Mouse (Mus musculus) forebrain, embryonic 14.5 days (tissue): ENCODE results near the gene Tmprss13. TPM values are rescaled to one million over a fixed set of nuclear protein-coding genes. Genes with fewer than 3 reads are reported as not detected.

Source experiments
- ATAC-seq: fragments of 200-750 bp; cut with Nextera tagmentation; 2 replicates; pipeline ENCODE4 v1.8.0; 2017; ENCODE audit warnings: mild to moderate bottlenecking, moderate library complexity
- DNase-seq: peaks from one replicate; pipeline ENCODE4 v3.0.0-alpha.2; 2015; ENCODE audit warnings: low spot score
- H3K27ac ChIP-seq: fragments of 300-500 bp; sonication (generic); 2 replicates; pipeline ENCODE4 v1.5.1; 2014; ENCODE audit warnings: low read depth, mild to moderate bottlenecking, control low read depth, low read length, moderate library complexity
- H3K27me3 ChIP-seq: fragments of 300-500 bp; sonication (generic); replicated peaks from 2 replicates; pipeline ENCODE4 v1.6.1; 2014; ENCODE audit warnings: low read length, control low read depth, mixed read lengths; ENCODE audit not compliant: control insufficient read depth, insufficient read depth
- H3K36me3 ChIP-seq: fragments of 300-500 bp; sonication (generic); 2 replicates; pipeline ENCODE4 v1.6.1; 2014; ENCODE audit warnings: low read length, control low read depth; ENCODE audit not compliant: control insufficient read depth, insufficient read depth
- H3K4me1 ChIP-seq: fragments of 300-500 bp; sonication (generic); 2 replicates; pipeline ENCODE4 v1.6.1; 2014; ENCODE audit warnings: antibody characterized with exemption, low read length, control low read depth; ENCODE audit not compliant: control insufficient read depth, insufficient read depth
- H3K4me2 ChIP-seq: fragments of 300-500 bp; sonication (generic); 2 replicates; pipeline ENCODE4 v1.6.1; 2014; ENCODE audit warnings: mild to moderate bottlenecking, control low read depth, low read length
- H3K4me3 ChIP-seq: fragments of 300-500 bp; sonication (generic); 2 replicates; pipeline ENCODE4 v1.5.1; 2014; ENCODE audit warnings: low read depth, low read length, control low read depth
- H3K9ac ChIP-seq: fragments of 300-500 bp; sonication (generic); 2 replicates; pipeline ENCODE4 v1.6.1; 2014; ENCODE audit warnings: mild to moderate bottlenecking, low read length, control low read depth, moderate library complexity
- H3K9me3 ChIP-seq: fragments of 300-500 bp; sonication (generic); replicated peaks from 2 replicates; pipeline ENCODE4 v1.6.1; 2016; ENCODE audit warnings: low read length, control low read depth, mixed read lengths; ENCODE audit not compliant: control insufficient read depth
- WGBS: fragments of 180-500 bp; shearing (Covaris S2); extraction: QIAGEN DNeasy Blood & Tissue Kit; methylation state at CpG from one replicate; pipeline ENCODE4 v1.1.7; 2014; 5-methylcytosine and 5-hydroxymethylcytosine counted together
- polyA plus RNA-seq: library from polyadenylated mRNA; unstranded; fragments of >200 nt; fragmentation: Nextera tagmentation; extraction: Ambion mirVana; gene quantifications from 2 replicates; pipeline ENCODE4 v1.2.1, GENCODE M21; 2014

Tmprss13 gene
- polyA plus RNA-seq, result 0.05 TPM in 1 of 2 replicates, not detected in the other

DNA sequence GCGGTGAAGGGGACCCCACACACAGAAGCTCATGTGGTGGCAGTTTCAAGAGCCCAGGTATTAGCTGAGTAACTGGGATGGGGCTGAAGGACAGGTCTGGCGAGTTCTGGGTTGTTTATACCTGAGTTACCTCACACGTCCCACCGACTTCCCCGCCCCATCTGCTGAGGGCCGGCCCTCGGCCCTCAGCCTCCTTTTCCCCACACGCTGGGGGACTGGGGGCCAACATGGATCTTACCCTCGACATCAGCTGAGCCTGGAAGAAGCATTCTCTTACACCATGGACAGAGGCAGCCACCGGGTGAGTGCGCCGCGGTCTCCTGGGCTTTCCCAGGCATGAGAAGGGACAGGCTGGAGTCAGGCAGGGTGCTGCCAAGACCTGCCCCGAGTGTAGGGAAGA, at the start of gene Tmprss13:
Tmprss13 (plus strand) TSS at position 246 of the 400 bp plus-strand sequence.
- Histone ChIP-seq H3K4me2 (no peak within 1 kb of the TSS), H3K4me3 (no peak within 1 kb of the TSS), H3K36me3 (no peaks in the 10 kb centered on the region), H3K27me3 (no peaks in the 10 kb centered on the region), H3K9ac (no peak within 1 kb of the TSS), H3K4me1 (no peaks in the 10 kb centered on the region), H3K9me3 (no peaks in the 10 kb centered on the region), H3K27ac (no peak within 1 kb of the TSS)
- no peak for DNase-seq
- ATAC-seq, result no peak
- 44% methylated on average over 14 of the region's 14 CpGs for WGBS

DNA sequence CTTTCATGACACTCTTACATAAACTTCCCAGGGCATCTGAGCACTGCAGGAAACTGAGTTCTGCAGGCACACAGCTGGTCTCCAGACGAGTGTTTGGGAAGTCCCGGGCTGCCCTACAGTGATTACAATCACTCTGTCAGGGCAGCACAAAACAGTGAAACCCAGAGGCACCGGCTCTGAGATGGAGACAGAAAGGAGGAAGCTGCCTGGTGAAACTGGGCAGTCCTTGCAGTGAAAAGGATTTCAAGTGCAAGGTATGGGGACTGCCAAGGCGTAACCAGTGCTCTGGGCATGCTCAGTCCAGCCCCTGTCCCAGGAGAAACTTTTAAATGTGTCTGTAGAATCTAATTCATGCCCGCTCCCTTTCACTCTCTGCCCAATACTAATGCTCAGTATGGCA, 46.7 kb upstream of the Tmprss13 start:
- DNase-seq (no peak), ATAC-seq (no peak)
- Histone ChIP-seq H3K27ac (no peak overlapping the region), H3K4me2 (no peak overlapping the region), H3K4me3 (no peak overlapping the region), H3K9me3 (no peaks in the 10 kb centered on the region), H3K9ac (no peak overlapping the region), H3K27me3 (peaks cover 10% of the 10 kb centered on the region), H3K36me3 (no peaks in the 10 kb centered on the region), H3K4me1 (no peaks in the 10 kb centered on the region)
- 53% methylated on average over 5 of the region's 5 CpGs for WGBS

DNA sequence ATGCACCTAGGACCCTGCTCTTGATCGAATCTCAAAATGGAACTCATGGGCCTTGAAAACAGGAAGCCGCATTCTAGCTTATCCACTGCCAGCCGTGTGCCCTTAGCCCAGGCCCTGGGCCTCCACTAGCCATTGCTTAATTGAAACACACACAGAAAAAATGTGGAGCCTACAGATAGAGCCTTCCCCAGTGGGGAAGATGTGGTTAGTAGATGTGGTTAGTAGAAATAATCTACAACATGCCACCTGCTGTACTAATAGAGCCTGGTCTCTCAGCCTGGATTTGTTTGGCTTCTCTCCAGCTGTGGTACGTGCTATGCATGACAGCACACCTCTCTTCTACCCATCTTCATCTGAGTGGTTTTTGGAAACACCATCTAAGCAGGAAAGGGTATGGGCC, 44.7 kb upstream of the Tmprss13 start:
- H3K9me3 ChIP-seq, result no peaks in the 10 kb centered on the region
- ATAC-seq, result no peak
- H3K4me2 ChIP-seq, result no peak overlapping the region
- no peaks in the 10 kb centered on the region; the same call in 1 of the 2 replicates for H3K27me3 ChIP-seq
- H3K27ac ChIP-seq, result no peak overlapping the region
- H3K4me1 ChIP-seq, result no peaks in the 10 kb centered on the region
- DNase-seq, result no peak
- no peaks in the 10 kb centered on the region for H3K36me3 ChIP-seq
- no peak overlapping the region for H3K4me3 ChIP-seq
- H3K9ac ChIP-seq, result no peak overlapping the region
- 92% methylated on average over 4 of the region's 4 CpGs for WGBS

DNA sequence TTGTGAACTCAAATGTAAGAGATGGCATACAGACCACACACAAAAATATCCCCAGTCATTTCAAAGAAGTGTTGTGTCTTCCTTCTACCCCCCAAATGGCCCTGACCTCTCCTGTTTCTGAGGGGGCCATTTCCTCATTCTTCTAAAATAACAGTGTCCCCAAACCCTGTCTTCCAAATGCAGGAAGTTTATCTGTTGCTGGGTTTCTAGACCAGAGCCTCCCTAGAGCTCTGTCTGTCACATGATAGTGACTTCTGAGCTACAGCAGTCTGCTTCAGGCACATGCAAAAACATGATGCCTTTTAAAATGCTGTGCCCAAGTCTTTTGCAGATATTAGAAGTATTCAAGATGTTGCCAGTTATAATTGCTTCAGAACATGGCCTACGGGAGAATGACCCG, 44.3 kb upstream of the Tmprss13 start:
- Histone ChIP-seq H3K4me3 (no peak overlapping the region), H3K9me3 (no peaks in the 10 kb centered on the region), H3K4me1 (no peaks in the 10 kb centered on the region), H3K4me2 (no peak overlapping the region), H3K27me3 (no peaks in the 10 kb centered on the region; the same call in 1 of the 2 replicates), H3K9ac (no peak overlapping the region), H3K36me3 (no peaks in the 10 kb centered on the region), H3K27ac (no peak overlapping the region)
- WGBS, result 93% methylated on average over 2 of the region's 2 CpGs
- ATAC-seq (no peak), DNase-seq (no peak)

DNA sequence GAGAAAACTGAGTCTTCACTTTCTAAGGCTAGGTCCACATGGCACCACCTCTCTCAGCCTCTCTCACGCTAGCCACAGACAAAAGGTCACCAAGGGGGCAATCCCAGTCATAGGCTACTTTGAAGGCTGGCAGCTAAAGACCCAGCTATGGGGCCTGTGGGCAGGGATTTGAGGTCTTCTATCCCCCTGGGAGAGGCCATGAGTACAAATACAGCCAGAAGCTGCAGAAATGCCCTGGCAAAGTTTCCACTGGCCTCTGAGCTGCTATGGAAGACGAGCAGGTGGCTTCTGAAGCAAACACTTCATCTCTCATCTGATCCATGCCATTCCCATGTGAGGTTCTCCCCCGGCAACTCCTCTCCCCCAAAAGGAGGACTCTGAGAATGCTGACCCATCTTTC, 38.8 kb upstream of the Tmprss13 start:
- no peak for ATAC-seq
- WGBS, result 73% methylated on average over 3 of the region's 3 CpGs
- no peaks in the 10 kb centered on the region for H3K36me3 ChIP-seq
- no peaks in the 10 kb centered on the region for H3K4me1 ChIP-seq
- DNase-seq, result no peak
- no peak overlapping the region for H3K4me3 ChIP-seq
- H3K27me3 ChIP-seq, result no peaks in the 10 kb centered on the region
- no peak overlapping the region for H3K27ac ChIP-seq
- no peaks in the 10 kb centered on the region for H3K9me3 ChIP-seq
- no peak overlapping the region for H3K4me2 ChIP-seq
- no peak overlapping the region for H3K9ac ChIP-seq

DNA sequence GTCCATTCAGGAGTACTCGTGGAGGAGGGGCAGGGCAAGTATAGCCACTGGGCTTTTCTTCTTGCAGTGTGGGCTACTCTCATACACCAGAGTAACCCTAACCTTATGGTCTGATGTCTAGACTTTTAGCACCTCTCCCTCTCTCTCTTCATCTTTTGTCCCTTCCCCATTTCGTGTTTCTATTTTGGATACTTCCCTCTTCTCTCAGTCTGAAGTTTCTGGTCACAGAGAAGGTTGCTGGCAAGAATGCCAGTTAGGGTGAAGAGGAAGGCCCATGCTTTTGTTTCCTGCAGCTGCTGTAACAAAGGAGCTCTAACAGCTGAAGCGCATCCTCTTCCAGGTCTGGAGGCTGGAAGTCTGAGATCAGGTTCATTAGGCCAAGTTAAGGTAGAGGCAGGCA, 38.0 kb upstream of the Tmprss13 start:
- no peak for DNase-seq
- H3K36me3 ChIP-seq, result no peaks in the 10 kb centered on the region

DNA sequence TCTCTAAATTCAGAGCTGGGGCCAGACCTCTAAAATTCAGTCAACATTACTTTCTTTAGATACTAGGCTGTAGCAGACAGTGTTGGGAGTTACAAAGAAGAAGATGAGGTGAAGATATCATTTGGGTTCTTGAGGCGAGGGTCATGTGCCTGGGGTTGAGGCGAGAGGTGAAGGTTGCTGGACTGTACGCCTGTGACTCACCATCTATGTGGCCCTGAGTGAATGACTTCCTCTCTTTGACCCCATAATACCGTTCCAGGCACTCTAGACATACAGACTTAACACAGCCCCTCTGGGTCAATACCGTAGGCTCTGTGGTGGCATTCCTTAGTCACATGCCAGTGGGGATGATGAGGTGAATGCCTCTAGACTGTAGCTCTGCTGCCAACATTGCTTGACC, 36.4 kb upstream of the Tmprss13 start:
- no peaks in the 10 kb centered on the region for H3K4me1 ChIP-seq
- H3K27me3 ChIP-seq, result no peaks in the 10 kb centered on the region
- H3K9ac ChIP-seq, result no peak overlapping the region
- no peak overlapping the region for H3K27ac ChIP-seq
- no peak overlapping the region for H3K4me2 ChIP-seq
- H3K4me3 ChIP-seq, result no peak overlapping the region
- 85% methylated on average over 5 of the region's 5 CpGs for WGBS
- ATAC-seq, result no peak
- no peaks in the 10 kb centered on the region for H3K36me3 ChIP-seq
- no peaks in the 10 kb centered on the region for H3K9me3 ChIP-seq
- DNase-seq, result no peak

More for the DNA sequence above, 38.0 kb upstream of the Tmprss13 start:
- 82% methylated on average over 3 of the region's 3 CpGs for WGBS
- no peaks in the 10 kb centered on the region for H3K27me3 ChIP-seq
- H3K9ac ChIP-seq, result no peak overlapping the region
- no peak overlapping the region for H3K4me3 ChIP-seq
- H3K4me2 ChIP-seq, result no peak overlapping the region
- H3K4me1 ChIP-seq, result no peaks in the 10 kb centered on the region
- no peaks in the 10 kb centered on the region for H3K9me3 ChIP-seq
- no peak overlapping the region for H3K27ac ChIP-seq
- ATAC-seq, result no peak

DNA sequence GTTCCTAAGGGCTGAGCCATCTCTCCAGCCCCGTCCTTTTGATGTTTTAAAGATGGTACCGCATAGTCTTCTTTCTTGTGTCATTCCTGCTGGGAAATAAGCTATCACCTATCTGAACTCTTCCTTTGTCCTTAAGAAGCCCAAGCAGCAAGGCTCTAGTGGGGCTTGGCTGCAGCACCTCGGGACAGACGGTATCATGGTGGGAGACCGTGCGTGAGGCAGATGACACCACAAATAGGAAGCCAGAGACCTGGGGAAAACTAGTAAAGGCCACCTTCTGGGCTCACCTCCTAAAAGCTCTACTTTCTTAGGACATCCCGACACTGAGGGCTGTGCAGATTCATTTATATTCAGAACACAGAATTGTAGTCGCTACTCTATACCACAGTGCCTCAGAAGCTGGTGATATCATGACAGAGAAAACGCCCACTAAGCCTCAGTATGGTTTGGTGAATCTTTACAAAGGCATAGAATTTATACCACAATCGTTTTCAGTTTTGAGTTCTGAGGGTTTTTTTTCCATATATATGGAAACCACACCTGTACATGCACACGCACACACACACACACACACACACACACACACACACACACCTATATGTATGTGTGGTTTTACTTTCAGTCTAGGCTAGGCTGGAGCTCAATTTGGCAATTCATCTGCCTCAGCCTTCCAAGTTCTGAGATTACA, 27.3 kb upstream of the Tmprss13 start:
- Histone ChIP-seq H3K9ac (no peak overlapping the region), H3K36me3 (no peaks in the 10 kb centered on the region), H3K27ac (no peak overlapping the region), H3K4me3 (no peak overlapping the region), H3K27me3 (no peaks in the 10 kb centered on the region), H3K4me1 (no peaks in the 10 kb centered on the region), H3K9me3 (no peaks in the 10 kb centered on the region), H3K4me2 (no peak overlapping the region)
- DNase-seq (no peak), ATAC-seq (no peak)
- 81% methylated on average over 11 of the region's 11 CpGs for WGBS

DNA sequence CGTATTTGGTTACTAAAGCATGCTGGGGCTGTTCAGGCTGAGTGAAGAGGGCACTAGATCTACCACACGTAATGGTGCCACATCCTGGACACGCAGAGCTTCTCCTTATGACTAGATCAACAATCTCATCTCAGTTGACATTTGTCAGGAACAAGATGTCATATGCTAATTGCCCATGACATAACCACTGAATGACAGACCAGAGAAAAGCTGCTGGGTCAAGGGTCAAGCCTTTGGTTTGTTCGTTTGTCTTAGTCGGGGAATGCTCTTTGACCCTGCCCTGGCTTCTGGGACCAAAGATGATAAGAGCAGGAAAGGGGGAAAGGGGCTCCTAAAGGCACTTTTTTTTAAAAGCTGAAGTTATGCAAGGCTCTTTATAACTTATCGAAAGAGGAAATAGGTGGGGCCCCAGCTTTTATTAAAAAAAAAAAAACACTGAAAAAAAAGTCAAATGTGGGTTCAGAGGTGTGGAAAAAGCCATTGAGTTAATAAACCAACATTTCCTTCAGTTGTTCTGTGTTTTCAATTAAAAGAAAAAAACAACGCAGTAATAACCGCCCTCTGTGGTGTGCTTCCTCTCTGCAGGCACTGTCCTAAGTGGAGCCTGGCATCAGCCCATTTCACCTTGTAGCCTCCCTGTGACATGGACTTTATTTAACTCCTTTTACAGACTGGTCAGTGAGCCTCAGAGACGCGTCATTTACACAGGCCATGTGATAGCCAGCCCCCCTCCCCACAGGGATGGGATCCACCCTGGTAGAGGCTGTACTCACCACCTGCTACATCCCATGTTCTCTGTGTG, 24.5 kb upstream of the Tmprss13 start:
- Histone ChIP-seq H3K4me1 (no peaks in the 10 kb centered on the region), H3K9ac (no peak overlapping the region), H3K36me3 (no peaks in the 10 kb centered on the region), H3K9me3 (no peaks in the 10 kb centered on the region), H3K4me2 (no peak overlapping the region), H3K27ac (no peak overlapping the region), H3K4me3 (no peak overlapping the region), H3K27me3 (no peaks in the 10 kb centered on the region)
- no peak for ATAC-seq
- no peak for DNase-seq
- 72% methylated on average over 10 of the region's 10 CpGs for WGBS
